Mouse (Mus musculus): Measurements from ENCODE around the gene Fstl4.

Gene Fstl4

GRCm38 (mm10) chr11:53231836-53232235, 467.4 kb downstream of the Fstl4 start:
- no peak for DNase-seq (ENCODE audit: low spot score)

GRCm38 (mm10) chr11:53233590-53233989, 469.2 kb downstream of the Fstl4 start:
- DNase-seq (ENCODE audit: low spot score), result no peak
